Mouse (Mus musculus) embryonic fibroblast, embryonic 13.5 days (primary cell): ENCODE measurements around the gene Mpig6b.

ENCODE experiments used
- CTCF ChIP-seq: IDR thresholded peaks from 2 replicates; pipeline ENCODE4 v1.5.1; 2011; ENCODE audit warnings: mild to moderate bottlenecking, control low read depth, low read length, moderate library complexity, borderline replicate concordance; ENCODE audit not compliant: insufficient read depth
- POLR2A ChIP-seq: IDR thresholded peaks from 2 replicates; pipeline ENCODE4 v1.6.1; 2011; ENCODE audit warnings: low read depth, mild to moderate bottlenecking, control low read depth, low read length, moderate library complexity

GRCm38 (mm10) chr17:35103221-35103690 is 37.3 kb upstream of the Mpig6b start:
- TF ChIP-seq CTCF (no peak), POLR2A (no peak)
